Mouse (Mus musculus): Measurements from ENCODE around the gene Dgkb.
A peak's percentile ranks its signal among the peaks of the same experiment; 100 is the strongest.

The Dgkb gene

DNA sequence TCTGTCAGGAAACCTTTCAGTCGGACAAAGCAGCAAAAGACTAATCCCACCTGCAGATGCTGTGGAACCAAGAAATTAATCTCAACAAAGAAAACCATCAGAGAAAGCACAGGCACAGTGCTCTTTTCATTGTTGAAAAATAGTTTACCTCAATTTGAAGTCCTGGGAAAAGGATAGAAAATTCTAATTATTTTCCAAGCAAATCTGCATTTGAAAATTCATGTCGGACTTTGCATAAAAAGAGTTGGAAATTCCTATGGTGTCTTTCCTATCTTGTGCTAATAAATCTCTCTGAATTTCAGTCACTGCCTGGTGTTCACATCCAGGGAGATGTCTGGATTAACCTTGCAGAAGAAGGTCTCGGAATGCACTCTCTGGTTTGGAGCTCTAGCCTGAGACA, at the start of gene Dgkb:
Dgkb (plus strand) TSS at position 301 of the 400 bp plus-strand sequence.
- DNase-seq = no peak

DNA sequence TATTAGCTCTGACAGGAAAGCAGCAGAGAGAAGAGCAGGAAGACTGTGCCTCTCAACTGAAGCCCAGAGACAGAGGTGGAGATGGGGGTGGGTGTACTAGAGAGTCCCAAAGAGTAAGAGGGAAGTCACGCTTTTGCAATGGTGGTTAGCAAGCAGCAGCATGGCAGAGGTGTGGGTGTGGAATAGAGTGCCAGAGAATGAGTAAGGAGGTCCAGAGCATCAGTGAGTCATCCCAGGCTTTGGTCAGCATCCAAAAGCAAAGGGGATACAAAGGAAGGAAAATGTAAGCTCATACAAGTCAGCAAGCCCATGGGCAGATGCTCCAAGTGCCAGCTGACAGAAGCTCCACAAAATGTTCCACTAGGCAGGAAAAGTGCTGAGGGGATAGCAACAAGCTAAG, 47.7 kb upstream of the Dgkb start:
- DNase-seq = peak; percentile 76

DNA sequence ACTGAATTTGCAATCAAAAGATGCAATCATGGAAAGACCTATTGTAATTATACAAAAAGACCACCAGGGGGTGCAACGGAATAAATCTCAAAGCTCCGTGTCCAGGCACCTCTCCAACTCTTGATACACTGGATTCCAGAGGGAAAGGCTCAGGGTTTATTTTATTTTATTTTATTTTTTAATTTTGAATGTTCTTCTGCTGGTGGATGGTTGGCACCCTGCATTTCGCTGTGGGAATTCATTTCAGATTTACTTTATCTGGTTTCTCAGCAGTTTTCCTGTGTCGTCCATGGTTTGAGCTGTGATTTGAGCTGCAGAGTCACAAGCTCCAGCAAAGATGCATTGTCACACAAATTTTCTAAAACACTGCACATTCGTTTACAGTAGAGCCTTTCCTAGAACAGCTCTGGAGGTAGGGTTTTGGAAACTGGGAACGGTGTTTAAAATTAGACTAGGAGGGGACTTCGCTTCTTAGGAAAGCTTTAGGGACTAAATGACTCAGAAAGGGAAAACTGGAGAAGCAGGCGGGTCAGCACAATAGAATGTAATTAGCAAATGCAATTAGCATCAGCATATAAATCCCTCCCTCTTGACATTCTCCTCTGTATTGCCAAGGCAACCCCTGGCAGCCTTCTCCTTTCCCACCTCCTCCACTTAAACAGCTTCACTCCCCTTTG, 43.7 kb upstream of the Dgkb start:
- DNase-seq = no peak

DNA sequence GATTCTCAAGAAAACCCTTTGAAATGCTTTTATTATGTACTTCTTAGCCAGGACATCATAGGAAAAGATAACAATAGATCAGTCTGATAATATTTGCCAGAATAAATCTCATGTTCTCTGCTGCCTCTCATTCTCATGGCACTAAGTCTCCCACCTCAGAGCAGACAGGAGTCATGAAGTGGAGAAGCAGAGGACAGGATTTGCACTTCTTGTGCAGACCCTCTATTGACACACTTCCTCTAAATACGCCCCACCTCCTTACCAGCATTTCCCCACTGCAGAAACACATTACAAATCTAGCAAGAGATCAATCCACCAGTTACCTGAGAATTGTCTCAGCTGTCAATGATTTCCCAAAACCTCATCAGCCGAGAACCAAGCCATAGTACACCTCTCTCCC, 42.9 kb upstream of the Dgkb start:
- DNase-seq = no peak

DNA sequence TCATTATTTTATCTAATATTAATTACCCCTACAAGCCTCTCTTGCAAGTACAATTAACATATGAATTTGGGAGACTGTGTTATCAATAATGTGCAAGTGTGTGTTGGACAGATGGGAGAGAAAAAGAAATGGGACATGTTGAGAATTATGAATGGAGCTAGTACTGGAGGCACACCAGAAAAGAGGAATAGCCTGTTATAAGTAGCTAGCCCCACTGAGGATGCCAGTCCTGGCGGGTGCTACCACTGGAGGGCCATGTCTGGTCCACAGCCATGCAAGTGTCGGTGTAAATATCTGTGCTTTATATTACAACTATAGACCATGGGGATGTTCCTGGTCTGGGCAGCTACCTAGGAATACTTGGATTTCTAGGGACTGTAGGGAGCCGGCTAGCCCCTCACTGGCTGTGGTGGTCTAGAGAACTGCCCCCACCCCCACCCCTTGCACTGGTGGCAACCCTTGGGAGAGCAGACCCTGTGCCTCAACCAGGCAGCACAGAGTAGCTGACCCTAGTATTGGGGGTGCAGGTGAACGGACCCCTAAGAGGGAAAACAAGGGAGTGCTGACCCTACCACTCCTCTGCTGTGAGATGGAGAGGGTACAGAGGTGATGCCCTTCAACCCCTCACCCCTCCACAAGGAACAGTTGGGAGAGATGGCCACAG, 21.1 kb upstream of the Dgkb start:
- DNase-seq = no peak

DNA sequence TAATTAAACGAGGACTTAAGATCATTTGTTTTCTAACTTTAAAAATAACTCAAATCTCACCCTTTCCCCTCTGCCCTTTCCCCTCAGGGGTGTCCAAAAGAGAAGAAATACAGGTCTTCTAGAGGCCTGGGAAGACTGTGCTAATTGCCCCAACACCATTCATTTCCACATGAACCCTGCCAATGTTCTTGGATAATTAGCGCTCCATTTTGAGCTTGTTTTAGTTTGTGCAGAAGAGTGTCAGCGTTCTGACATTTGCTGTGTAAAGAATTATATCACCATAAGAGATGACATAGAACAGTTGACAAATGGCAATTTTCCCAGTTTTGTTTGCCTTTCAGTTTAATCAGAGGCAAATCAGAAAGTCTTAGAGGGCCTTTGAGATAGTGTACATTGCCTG, 3.4 kb upstream of the Dgkb start:
- no peak for DNase-seq

DNA sequence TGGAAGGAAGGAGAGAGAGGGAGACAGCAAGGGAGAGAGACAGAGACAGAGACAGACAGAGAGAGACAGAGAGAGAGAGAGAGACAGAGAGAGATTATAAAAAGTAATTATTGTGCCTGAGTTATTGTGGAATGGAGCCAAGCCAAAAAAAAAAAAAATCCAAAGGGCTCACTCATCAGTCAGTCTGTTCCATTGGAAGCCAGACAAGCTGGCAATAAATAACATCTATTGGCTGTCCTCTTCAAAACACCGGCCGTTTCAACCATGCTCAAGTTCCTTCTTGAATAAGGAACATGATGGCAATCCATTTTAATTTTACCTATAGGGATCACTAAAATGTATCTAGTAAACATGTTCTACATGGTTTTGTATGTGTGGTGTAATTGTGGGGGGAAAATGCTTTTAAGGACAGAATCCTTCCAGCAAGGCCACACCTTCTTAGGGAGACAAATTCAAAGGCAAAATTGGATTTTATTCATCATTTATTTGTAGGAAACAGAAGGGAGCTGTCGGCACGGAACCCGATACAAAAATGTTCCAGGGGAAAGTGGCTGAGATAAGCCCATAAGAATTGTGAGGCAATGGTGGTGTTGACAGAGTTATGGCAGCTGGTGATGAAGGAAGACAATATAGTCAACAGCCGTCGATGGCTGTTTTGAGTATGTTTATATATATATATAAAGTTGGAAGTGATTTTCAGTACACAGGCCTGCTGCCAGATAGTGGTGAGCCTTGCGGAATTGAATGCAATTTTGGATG, 3.7 kb downstream of the Dgkb start:
- no peak for DNase-seq

DNA sequence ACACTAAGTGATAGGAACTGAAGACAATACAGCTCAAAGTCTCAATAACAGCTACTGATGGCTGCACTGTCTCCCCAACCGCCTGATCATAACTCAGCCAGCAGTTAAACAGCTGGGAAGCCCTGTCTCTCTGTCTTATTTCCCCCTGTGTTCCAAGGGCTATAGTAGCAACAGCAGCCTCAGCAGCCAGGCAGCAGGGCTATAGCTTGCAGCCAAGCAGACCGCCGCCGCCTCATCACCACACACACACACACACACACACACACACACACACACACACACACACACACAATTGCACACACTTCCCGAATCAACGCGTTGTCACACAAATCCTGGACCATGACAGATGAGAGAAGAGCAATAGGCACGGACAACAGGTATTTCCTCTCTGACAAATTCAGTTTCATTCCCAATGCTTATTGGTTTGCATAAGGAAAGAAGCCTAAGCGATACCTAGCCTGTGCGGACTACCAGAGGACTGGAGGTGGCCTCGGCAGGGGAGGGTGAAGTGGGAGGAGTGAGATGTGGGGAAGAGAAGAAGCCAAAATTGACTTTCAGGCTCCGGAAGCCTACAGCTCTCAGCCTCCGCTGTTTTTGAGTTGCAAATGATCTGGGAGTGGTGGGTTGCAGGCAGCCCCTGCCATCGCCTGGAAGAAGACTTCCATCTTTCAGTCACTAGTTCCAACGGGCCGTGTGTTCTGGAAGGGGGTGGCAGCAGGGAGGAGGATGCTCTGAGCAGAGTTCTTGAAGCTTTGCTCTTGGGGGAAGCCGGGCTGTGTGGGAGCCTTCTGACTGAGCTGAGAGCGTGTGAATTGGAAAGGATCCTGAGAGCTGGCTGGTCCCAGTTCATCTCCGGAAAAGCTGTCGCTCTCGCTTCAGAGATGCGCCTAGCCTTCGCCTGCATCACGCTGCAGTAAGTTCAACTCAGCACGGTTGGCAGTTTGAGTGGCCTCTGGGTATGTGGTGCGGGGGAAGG, 62.8 kb downstream of the Dgkb start:
- peak; percentile 88 for DNase-seq

DNA sequence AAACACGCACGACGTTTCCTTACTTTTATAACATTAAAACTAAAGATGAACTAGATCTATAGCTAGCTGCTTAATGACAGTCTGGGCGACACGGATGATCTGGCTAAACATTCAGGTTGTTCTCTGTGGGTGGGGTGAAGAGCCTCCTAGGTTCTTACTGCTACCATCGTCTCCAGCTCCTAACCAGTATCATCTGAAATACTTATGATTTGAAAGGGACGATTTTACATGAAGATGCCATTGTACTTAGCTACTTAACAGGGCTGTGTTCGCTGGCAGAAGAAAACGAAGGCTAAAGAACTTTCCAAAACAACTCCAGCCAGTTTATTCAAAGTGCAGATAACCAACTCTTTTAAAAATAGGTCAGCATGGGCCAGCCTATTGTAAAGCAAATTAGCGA, 63.9 kb downstream of the Dgkb start:
- no peak for DNase-seq

DNA sequence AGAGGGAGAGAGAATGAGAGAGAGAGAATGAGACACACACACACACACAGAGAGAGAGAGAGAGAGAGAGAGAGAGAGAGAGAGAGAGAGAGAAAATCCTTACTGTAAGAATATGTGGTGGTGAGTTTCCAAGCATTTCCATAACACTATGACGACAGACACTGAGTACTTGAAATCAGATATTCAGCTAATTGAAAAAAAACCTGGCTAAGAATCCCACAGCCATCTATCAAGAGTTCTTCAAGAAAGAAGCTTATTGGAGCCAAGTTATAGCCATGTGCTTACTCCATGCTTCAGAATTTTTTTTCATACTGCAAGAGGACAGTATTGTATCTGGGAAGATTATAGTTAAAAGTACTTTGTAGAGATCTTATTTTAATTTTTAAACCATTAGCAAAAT, 65.3 kb downstream of the Dgkb start:
- DNase-seq = no peak

DNA sequence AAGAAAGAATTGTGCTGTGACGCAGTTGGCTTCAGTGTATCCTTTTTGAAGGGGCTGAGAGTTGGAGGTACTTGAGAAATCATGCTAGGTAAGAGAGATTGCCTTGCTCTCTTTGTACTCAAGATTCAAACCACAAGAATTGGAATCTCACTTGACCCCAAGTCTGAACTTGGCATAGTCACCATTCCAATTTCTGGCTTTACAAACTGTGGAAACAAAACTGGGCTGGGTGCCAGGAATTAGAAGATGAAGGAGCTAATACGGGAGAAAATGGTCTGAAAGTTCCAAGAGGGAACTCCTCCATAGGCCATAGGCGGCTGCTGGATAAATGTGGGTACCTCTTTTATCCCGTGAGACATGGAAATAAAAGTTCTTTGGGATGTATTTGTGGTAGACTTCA, 66.3 kb downstream of the Dgkb start:
- DNase-seq = no peak

DNA sequence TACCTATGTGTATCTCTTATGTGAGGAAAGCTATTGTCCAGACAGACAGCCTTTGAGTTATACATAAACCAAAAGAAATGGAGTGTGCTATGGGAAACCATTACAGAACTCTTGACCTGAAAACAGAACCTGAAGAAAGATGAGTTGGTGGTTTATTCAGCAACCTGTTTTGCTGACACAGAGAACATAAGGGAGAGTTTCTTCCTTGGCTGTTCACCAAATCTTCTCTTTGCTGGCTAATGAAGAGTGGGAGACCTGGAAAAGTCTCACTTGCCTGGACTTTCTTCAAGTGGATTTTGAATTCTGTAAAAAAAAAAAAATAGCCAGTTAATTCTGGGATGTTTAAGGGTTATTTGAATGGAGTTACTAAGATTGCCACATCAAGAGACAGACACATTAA, 71.1 kb downstream of the Dgkb start:
- no peak for DNase-seq

DNA sequence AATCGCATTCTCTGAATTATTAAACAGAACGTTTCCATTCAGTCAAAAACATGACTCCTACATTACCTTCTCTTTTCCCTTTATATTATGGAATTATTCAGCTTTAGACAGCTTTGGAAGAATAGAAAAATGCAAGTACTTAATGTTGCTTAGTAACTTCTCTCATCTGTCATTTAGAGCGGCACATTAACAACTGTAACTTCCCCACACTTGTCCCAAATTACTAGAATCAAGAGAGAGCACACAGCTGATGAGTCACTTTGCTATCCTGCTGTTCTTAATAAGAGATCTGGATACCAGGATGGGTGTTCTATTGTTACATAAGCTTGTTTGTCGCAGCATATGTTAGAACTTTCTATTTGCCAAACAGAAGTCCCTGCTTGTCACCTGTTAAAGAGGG, 71.9 kb downstream of the Dgkb start:
- no peak for DNase-seq

DNA sequence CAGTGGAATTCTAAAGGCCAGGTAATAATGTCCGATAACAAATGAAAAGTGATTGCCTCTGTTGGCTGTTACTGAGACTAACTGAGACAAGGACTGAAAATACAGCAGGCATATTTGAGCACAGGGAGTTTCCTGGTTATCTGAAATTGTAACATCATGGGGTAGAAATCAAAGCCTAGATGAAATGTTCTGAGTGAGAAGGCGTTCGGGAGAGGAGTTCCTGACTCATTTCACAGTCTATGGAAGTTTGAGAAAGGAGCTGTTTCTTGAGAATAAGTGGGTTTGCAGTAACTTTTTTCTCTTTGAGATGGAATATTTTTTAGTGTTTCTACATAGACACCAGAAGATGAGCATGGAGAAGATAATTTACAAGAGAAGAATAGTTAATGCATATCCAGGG, 73.8 kb downstream of the Dgkb start:
- DNase-seq = no peak

DNA sequence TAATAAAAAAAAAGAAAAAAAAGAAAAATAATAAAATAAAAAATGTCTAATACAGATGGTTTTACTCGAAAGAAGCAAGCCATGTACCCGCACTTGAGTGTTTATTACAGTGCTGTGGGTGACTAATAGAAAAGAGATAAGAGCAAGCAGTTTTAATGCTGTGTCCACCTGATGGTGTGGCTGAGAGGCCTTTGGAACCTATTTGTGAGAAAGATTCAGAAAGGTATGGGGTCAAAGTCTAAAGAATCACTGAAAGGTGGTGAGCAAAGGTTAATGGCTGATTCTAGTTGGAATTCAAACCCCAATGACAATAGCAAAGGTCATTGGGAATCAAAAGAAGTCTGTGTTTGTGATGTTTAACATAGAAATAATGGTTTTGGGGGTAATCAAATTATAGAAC, 124.6 kb downstream of the Dgkb start:
- DNase-seq = no peak

DNA sequence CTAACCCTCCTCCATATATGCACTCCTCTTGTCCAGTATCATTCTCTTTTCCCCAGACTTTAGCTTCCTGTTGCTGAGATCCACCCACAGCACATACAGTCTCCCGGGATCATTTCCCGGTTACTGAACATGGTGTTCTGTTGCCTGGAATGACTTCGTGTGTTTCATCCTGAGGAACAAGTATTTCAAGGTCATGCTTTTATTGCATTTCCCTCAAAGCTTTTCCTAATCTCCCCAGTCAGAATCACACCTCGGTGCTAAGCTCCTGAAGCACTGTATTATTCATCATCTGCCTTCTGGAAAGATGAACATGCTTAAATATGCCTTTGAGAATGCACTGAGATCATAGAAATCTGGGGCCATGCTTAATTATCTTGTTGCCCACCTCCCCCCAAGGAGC, 138.7 kb downstream of the Dgkb start:
- DNase-seq = no peak

DNA sequence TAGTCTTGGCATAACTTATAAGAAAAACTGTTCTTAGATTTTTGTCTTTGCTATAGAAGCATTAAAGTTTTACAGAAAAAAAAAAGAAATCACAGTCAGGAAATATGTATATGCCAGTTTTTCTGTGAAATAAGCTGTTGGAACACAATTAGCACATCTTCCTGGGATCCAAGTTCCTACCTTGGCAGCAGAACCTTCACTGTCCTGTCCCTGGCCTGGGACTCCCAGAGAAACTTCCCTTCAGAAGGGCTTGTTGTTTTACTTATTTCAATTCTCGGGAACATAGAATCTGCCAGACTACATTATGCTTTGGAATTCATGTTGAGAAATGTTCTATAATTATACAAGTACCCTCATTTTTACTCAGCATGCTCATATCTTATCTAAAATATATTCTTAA, 154.0 kb downstream of the Dgkb start:
- no peak for DNase-seq

DNA sequence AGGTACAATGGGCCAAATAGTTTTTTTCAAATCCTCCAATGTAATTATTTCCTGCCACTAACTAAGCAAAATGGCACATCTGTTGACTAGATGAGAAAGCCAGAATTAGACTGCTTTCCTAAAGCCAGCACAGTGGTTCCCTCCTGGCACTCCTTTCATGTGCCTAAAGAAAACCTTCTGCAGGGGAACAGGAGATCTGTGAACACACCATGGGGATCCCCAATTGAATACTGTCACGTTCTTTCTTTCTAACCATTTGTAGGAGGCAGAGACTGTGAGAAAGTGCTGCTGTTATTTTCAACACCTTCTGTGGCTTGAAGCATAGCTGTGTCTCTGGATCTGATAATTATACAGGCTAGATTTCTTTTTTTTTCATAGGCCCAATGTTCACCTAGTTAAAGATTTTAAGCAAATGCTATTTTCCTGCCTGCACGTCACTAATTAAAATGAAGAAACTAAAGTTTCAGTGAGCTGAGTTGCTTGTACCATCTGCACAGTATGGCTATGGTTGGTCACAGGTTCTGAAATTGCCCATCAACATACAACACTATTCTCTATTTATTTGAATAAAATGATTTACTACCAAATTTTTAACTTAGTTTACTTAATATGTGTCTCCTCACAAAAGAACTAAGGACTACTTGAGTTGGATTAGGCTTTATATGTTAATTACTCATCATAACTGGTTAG, 161.1 kb downstream of the Dgkb start:
- no peak for DNase-seq

DNA sequence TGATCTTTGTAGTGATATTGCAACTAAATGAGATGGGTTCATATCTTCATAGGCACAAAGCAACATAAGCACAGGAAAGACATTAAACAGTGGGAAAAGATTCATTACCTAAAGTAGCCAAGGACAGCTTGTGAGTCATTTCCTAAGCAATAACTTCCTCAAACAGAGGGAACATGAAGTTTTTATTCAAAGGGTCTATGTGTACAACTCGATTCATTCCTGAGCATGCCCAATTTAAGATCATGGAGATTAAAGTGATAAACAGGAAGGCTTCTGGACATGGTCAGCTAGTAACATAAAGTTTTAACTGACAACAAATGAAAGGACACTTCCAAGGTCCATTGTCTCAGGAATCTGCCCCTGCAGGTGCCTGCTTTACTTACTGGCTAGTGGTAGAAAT, 167.8 kb downstream of the Dgkb start:
- DNase-seq = no peak

DNA sequence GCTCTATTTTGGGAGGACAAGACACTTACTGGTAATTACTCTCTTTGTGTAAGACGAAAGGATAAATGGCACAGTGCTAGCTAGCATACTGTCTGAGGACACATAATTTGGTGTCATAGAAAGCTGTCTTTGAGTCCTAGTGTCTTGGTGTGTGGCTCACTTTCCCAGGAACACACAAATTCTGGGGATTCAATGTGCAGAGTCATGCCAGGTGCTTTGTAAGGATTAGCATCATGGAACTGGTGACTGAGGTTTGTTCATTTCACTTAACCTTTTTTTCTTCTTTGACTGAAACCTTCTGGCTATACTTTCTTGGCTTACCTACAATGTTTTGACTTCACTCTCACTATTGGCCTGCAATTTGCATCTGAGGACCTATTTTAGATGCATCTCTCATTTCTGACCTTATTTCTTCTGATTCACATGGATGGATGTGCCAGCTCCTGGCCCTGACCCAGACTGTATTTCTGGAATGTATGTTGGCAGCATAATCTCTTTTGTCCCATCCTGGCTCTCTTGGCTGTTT, 170.6 kb downstream of the Dgkb start:
- no peak for DNase-seq

DNA sequence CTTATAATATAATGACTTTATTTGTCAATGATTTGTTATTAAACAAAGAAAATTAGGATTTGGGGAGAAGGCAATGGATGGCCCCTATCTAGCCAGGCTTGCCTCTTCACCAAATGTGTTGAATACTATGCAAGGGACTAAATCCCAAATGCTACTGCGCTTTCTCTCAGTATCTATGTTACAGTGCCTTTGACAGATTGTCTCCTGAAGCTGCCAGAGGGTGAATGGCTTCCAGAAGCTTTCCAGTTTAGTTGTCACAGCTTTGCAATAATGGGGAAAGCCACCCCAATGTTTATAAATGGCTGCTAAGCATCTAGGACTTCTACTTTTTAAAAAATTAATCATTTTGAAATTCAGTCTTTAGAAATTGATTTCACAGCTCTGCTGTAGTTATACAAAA, 175.7 kb downstream of the Dgkb start:
- DNase-seq = no peak

DNA sequence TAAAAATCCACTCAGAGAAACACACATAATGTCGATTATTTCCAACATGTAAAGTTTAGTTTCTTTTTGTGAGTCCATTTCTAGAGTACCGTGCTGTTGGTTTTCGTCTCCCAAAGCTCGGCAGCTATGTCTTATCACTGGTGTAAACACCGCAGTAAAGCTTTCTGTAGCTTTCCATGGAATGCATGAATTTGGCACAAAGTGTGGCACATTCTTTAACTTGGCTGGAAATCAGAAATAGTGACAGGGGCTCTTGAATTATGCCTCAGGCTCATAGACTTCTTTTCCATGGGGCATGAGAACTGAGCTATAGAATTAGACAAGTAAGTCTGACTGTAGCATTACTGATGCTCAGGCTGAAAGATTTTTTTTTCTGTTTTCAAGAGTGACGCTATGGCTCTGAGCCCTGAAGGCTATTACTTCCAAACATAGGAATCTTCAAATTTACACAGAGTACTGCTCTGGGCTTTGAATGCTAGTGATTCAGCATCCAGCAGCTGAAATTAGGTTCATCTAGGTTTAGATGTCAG, 179.0 kb downstream of the Dgkb start:
- no peak for DNase-seq

Measured in heart, adult 11 months (tissue).